Mouse (Mus musculus): ENCODE measurements around the gene Oxct2a. TPM values are rescaled to one million over a fixed set of nuclear protein-coding genes. Genes with fewer than 3 reads are reported as not detected.
"Not testable (repeated sequence)": the region's sequence is repeated elsewhere in the genome, so short reads cannot be mapped to it uniquely, and the experiment has no call there.

Oxct2a gene
- polyA plus RNA-seq, 1 experiment from 2014 or later, result not detected

GRCm38 (mm10) chr4:123313010-123313409 lies 10.4 kb downstream of the Oxct2a start:
- H3K9ac ChIP-seq (replicated peaks), result no peak overlapping the region
- ATAC-seq (ENCODE audit: insufficient number of reproducible peaks, insufficient read depth, low FRiP score, low TSS enrichment, low read depth), result no peak; the same call in 1 of the 2 replicates
- H3K9me3 ChIP-seq, result no peaks in the 10 kb centered on the region
- H3K36me3 ChIP-seq, result no peaks in the 10 kb centered on the region
- WGBS, result 94% methylated on average over 6 of the region's 6 CpGs
- 0 out of 2 replicates have a peak, but pooled peaks cover 2% of the 10 kb centered on the region for H3K4me1 ChIP-seq (replicated peaks)
- no peak overlapping the region for H3K4me2 ChIP-seq
- H3K27me3 ChIP-seq, result no peaks in the 10 kb centered on the region
- no peak overlapping the region for H3K4me3 ChIP-seq (replicated peaks)
- H3K27ac ChIP-seq, result no peak overlapping the region

GRCm38 (mm10) chr4:123311845-123312244 lies 11.6 kb downstream of the Oxct2a start:
- no peaks in the 10 kb centered on the region for H3K27me3 ChIP-seq
- H3K36me3 ChIP-seq, result no peaks in the 10 kb centered on the region
- H3K27ac ChIP-seq, result no peak overlapping the region
- H3K4me2 ChIP-seq, result no peak overlapping the region
- ATAC-seq (ENCODE audit: insufficient number of reproducible peaks, insufficient read depth, low FRiP score, low TSS enrichment, low read depth), result no peak
- no peak overlapping the region for H3K4me3 ChIP-seq (replicated peaks)
- 75% methylated on average over 7 of the region's 7 CpGs for WGBS
- 0 out of 2 replicates have a peak, but pooled peaks cover 2% of the 10 kb centered on the region for H3K4me1 ChIP-seq (replicated peaks)
- no peaks in the 10 kb centered on the region for H3K9me3 ChIP-seq
- no peak overlapping the region for H3K9ac ChIP-seq (replicated peaks)

DNA sequence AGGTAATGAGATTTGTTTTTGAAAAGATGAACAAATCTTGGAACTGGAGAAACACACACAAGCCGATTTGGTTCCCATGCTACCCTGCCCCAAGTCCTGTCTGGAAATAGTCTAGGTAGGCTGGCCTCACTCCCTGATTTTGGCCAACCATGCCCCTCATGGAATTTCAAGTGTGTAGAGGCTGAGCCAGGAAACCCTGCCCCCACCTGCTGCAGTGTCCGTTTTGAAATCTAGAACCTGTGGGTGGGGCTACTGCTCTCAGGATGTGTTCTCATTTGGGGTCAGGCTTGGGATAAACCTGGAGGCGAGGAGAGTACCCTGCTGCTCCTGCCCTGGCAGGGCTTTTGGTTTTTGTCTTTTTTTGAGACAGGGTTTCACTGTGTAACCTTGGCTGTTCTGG lies 15.1 kb downstream of the Oxct2a start:
- H3K9ac ChIP-seq (replicated peaks), result no peak overlapping the region
- 0 out of 2 replicates have a peak, but pooled peaks cover 2% of the 10 kb centered on the region for H3K4me1 ChIP-seq (replicated peaks)
- peaks cover 11% of the 10 kb centered on the region for H3K36me3 ChIP-seq
- no peak for ATAC-seq (ENCODE audit: insufficient number of reproducible peaks, insufficient read depth, low FRiP score, low TSS enrichment, low read depth)
- 0 out of 2 replicates have a peak, but pooled peaks cover 7% of the 10 kb centered on the region for H3K9me3 ChIP-seq
- H3K27ac ChIP-seq, result no peak overlapping the region
- 54% methylated on average over 3 of the region's 3 CpGs for WGBS
- H3K4me3 ChIP-seq (replicated peaks), result no peak overlapping the region
- no peaks in the 10 kb centered on the region for H3K27me3 ChIP-seq
- no peak overlapping the region for H3K4me2 ChIP-seq

DNA sequence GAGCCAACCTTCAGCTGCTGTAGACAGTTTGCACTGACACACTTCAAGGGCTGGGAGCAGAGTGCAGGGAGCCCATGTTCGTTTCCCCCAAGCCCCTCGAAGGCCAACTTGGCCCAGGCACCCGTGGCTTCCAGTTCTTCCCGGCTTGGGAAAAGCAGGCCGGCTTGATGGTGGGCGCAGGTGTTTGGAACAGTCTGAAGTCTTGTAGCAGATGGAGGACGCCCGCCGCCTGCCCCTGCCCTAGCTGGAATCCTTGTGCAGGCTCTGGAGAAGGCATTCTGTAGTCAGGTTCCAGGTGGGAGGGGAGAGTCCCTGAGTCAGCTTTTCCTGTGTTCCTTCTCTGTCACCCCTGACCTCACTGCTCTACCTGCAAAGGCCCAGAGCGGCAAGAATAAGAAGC lies 16.4 kb downstream of the Oxct2a start:
- WGBS, result 73% methylated on average over 10 of the region's 10 CpGs
- Histone ChIP-seq H3K4me2 (no peak overlapping the region), H3K36me3 (peaks cover 24% of the 10 kb centered on the region), H3K4me3 (replicated peaks) (no peak overlapping the region), H3K27ac (no peak overlapping the region), H3K27me3 (no peaks in the 10 kb centered on the region), H3K9ac (replicated peaks) (no peak overlapping the region), H3K4me1 (replicated peaks) (0 out of 2 replicates have a peak, but pooled peaks cover 2% of the 10 kb centered on the region), H3K9me3 (0 out of 2 replicates have a peak, but pooled peaks cover 7% of the 10 kb centered on the region)
- no peak for ATAC-seq (ENCODE audit: insufficient number of reproducible peaks, insufficient read depth, low FRiP score, low TSS enrichment, low read depth)

GRCm38 (mm10) chr4:123305789-123306188 lies 17.6 kb downstream of the Oxct2a start:
- no peak overlapping the region for H3K9ac ChIP-seq (replicated peaks)
- 33% methylated on average over 3 of the region's 3 CpGs for WGBS
- peaks cover 36% of the 10 kb centered on the region for H3K36me3 ChIP-seq
- 0 out of 2 replicates have a peak, but pooled peaks cover 2% of the 10 kb centered on the region for H3K4me1 ChIP-seq (replicated peaks)
- 0 out of 2 replicates have a peak, but pooled peaks cover 7% of the 10 kb centered on the region for H3K9me3 ChIP-seq
- no peak overlapping the region for H3K4me2 ChIP-seq
- H3K27me3 ChIP-seq, result no peaks in the 10 kb centered on the region
- ATAC-seq (ENCODE audit: insufficient number of reproducible peaks, insufficient read depth, low FRiP score, low TSS enrichment, low read depth), result no peak
- H3K4me3 ChIP-seq (replicated peaks), result no peak overlapping the region
- no peak overlapping the region for H3K27ac ChIP-seq

DNA sequence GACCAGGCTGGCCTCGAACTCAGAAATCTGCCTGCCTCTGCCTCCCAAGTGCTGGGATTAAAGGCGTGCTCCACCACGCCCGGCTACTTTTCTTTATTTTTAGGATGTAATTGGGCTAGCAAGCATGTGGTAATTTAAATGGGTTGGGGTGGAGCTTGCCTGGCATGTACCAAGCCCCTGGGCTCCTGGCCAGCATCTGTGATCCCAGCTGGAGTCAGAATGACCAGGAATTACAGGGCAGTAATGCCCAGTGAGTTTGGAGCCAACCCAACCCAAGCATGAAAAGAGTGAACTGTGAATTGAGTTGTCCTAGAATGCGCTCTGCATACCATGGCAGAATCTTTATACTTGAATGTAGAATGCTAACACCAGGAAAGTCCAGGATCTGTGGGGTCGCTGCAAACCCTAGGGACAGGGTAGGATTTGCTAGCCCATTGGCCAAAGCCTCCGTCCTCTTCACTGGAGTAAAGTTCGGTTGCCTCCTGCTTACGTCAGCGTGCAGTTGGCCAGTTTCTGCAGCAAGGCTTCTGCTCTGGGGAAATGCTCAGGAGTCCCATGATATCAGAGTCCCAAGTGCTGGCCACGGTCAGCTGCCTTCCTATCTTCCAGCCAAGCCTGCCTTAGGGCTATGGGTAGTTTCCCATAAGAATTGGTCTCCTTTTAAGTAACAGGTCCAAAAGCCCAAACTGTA lies 24.3 kb downstream of the Oxct2a start:
- Histone ChIP-seq H3K9ac (replicated peaks) (no peak overlapping the region), H3K9me3 (0 out of 2 replicates have a peak, but pooled peaks cover 7% of the 10 kb centered on the region), H3K27ac (no peak overlapping the region), H3K4me3 (replicated peaks) (no peak overlapping the region), H3K4me2 (no peak overlapping the region), H3K27me3 (no peaks in the 10 kb centered on the region), H3K36me3 (peaks cover 98% of the 10 kb centered on the region), H3K4me1 (replicated peaks) (no peaks in the 10 kb centered on the region)
- WGBS, result 94% methylated on average over 11 of the region's 11 CpGs
- no peak for ATAC-seq (ENCODE audit: insufficient number of reproducible peaks, insufficient read depth, low FRiP score, low TSS enrichment, low read depth)

- no peaks in the 10 kb centered on the region for H3K27me3 ChIP-seq
- no peak overlapping the region for H3K4me3 ChIP-seq (replicated peaks)
- no peaks in the 10 kb centered on the region for H3K9me3 ChIP-seq
- no peak overlapping the region for H3K27ac ChIP-seq
- ATAC-seq (ENCODE audit: insufficient number of reproducible peaks, insufficient read depth, low FRiP score, low TSS enrichment, low read depth), result no peak
- H3K9ac ChIP-seq (replicated peaks), result no peak overlapping the region
- 87% methylated on average over 4 of the region's 4 CpGs for WGBS
- H3K4me2 ChIP-seq, result no peak overlapping the region
- H3K4me1 ChIP-seq (replicated peaks), result no peaks in the 10 kb centered on the region
- H3K36me3 ChIP-seq, result peaks cover 98% of the 10 kb centered on the region
These were observed 25.2 kb downstream of the Oxct2a start for GRCm38 (mm10) chr4:123298226-123298625.

- Histone ChIP-seq H3K27me3 (no peaks in the 10 kb centered on the region), H3K4me3 (replicated peaks) (no peak overlapping the region), H3K36me3 (peaks cover 98% of the 10 kb centered on the region), H3K27ac (no peak overlapping the region), H3K4me1 (replicated peaks) (no peaks in the 10 kb centered on the region), H3K9ac (replicated peaks) (no peak overlapping the region), H3K4me2 (no peak overlapping the region), H3K9me3 (no peaks in the 10 kb centered on the region)
- ATAC-seq (ENCODE audit: insufficient number of reproducible peaks, insufficient read depth, low FRiP score, low TSS enrichment, low read depth), result no peak
- 93% methylated on average over 22 of the region's 22 CpGs for WGBS
These were observed 26.1 kb downstream of the Oxct2a start for GRCm38 (mm10) chr4:123297195-123297960.

DNA sequence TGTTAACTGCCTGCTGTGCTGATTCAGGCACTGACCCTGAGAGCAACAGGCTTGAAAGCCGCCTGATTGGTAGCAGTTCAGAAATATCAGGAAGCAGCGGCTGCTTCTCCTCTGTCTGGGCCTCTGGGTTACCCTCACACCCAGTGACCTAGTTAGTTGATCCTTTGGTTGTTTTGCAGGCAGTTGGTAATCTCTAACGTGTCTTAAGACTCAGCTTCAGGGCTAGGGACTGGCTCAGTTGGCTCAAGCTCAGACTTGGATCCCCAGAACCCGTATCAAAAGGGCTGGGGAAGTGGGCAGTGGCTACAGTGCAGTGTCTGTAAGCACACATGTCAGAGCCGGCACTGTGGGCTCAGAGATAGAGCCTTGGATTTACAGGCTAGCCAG lies 27.3 kb downstream of the Oxct2a start:
- 85% methylated on average over 5 of the region's 5 CpGs for WGBS

DNA sequence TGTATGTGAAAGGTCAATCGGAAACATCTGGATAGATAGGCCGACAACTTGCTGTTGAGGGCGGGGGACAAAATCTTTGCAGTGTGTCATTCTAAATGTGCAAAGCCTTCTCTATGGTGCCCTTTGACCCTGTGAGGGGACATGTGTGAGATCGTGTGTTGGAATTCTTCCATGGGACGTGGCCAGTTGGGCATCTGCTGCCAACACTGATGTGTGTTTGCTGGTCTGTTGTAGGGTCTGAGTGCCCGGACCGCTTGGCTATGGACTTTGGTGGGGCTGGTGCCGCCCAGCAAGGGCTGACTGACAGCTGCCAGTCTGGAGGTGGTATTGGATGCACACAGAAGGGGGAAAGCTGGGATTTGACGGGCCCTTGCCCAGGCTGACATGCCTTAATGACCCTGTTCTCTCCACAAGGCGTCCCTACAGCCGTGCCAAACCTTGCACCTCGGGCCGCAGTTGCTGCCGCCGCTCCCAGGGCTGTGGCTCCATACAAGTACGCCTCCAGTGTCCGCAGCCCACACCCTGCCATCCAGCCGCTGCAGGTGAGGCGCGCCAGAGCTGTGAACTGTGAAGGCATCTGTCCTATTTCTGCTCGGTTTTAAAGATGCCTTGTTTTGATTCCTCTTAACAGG lies 27.8 kb downstream of the Oxct2a start:
- H3K4me2 ChIP-seq, result no peak overlapping the region
- H3K9me3 ChIP-seq, result no peaks in the 10 kb centered on the region
- H3K36me3 ChIP-seq, result peaks cover 98% of the 10 kb centered on the region
- H3K27ac ChIP-seq, result no peak overlapping the region
- H3K27me3 ChIP-seq, result no peaks in the 10 kb centered on the region
- H3K4me1 ChIP-seq (replicated peaks), result no peaks in the 10 kb centered on the region
- no peak overlapping the region for H3K4me3 ChIP-seq (replicated peaks)
- 85% methylated on average over 21 of the region's 21 CpGs for WGBS
- ATAC-seq (ENCODE audit: insufficient number of reproducible peaks, insufficient read depth, low FRiP score, low TSS enrichment, low read depth), result no peak
- no peak overlapping the region for H3K9ac ChIP-seq (replicated peaks)

More for the DNA sequence above, 27.3 kb downstream of the Oxct2a start:
- no peak for ATAC-seq (ENCODE audit: insufficient number of reproducible peaks, insufficient read depth, low FRiP score, low TSS enrichment, low read depth)
- no peak overlapping the region for H3K4me2 ChIP-seq
- H3K27me3 ChIP-seq, result no peaks in the 10 kb centered on the region
- H3K9me3 ChIP-seq, result no peaks in the 10 kb centered on the region
- H3K27ac ChIP-seq, result no peak overlapping the region
- no peak overlapping the region for H3K4me3 ChIP-seq (replicated peaks)
- peaks cover 98% of the 10 kb centered on the region for H3K36me3 ChIP-seq
- no peaks in the 10 kb centered on the region for H3K4me1 ChIP-seq (replicated peaks)
- H3K9ac ChIP-seq (replicated peaks), result no peak overlapping the region

DNA sequence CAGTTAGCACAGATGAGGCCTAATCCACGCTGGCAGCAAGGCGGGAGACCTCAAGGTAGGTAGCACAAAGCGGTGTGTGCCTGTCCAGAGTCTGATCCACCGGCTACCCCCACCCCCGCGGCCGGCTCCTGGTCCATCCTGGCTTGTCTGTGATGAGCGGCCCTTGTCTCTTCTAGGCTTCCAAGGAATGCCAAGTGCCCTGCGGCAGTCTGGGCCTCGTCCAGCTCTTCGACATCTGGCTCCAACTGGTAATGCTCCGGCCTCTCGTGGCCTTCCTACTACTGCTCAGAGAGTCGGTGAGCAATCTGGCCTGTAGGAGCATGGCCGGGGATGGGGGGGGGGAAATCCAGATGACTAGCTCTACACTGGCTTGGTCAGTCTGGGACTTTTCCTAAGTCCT lies 28.4 kb downstream of the Oxct2a start:
- 90% methylated on average over 15 of the region's 15 CpGs for WGBS
- H3K36me3 ChIP-seq, result peaks cover 97% of the 10 kb centered on the region
- not testable (repeated sequence) for H3K27me3 ChIP-seq; H3K9me3 ChIP-seq; H3K4me2 ChIP-seq; H3K4me1 ChIP-seq (replicated peaks); H3K27ac ChIP-seq; H3K4me3 ChIP-seq (replicated peaks); ATAC-seq (ENCODE audit: insufficient number of reproducible peaks, insufficient read depth, low FRiP score, low TSS enrichment, low read depth); H3K9ac ChIP-seq (replicated peaks)

Data from limb, embryonic 12.5 days (tissue).